Mouse (Mus musculus) MEL (cell line): ENCODE results near the gene Chrnb4. TPM values are rescaled to one million over a fixed set of nuclear protein-coding genes. Genes with fewer than 3 reads are reported as not detected.

ENCODE experiments used
- DNase-seq: peaks from one replicate; pipeline ENCODE4 v3.0.0; 2011; ENCODE audit warnings: low read depth, low spot score
- H3K27ac ChIP-seq: 2 replicates; pipeline ENCODE4 v1.5.1; 2012; ENCODE audit warnings: low read depth, mild to moderate bottlenecking, control low read depth, low read length, moderate library complexity; ENCODE audit not compliant: control insufficient read depth
- H3K27me3 ChIP-seq, 2 experiments: fragments of 150-350 bp in 1 of 2; sonication (generic) in 1 of 2; 2 replicates each; pipeline ENCODE4 v1.6.1; 2012; ENCODE audit warnings: low read length in 2 of 2, mild to moderate bottlenecking in 2 of 2, improper control_type of control experiment in 1 of 2, moderate library complexity in 1 of 2; ENCODE audit not compliant: insufficient read depth in 2 of 2, control insufficient read depth in 1 of 2
- H3K36me3 ChIP-seq, 2 experiments: 2 replicates each; pipeline ENCODE4 v1.6.1; 2012 to 2014; ENCODE audit warnings: low read length in 2 of 2, improper control_type of control experiment in 1 of 2, inconsistent platforms in 1 of 2, mild to moderate bottlenecking in 1 of 2; ENCODE audit not compliant: insufficient read depth in 2 of 2, control insufficient read depth in 1 of 2
- H3K4me1 ChIP-seq, 2 experiments: fragments of 150-350 bp in 1 of 2; sonication (generic) in 1 of 2; 2 replicates each; pipeline ENCODE4 v1.6.1; 2012; ENCODE audit warnings: low read length in 2 of 2, improper control_type of control experiment in 1 of 2, mild to moderate bottlenecking in 1 of 2; ENCODE audit not compliant: insufficient read depth in 2 of 2, control insufficient read depth in 1 of 2
- H3K4me3 ChIP-seq, 2 experiments: fragments of 150-350 bp in 1 of 2; sonication (generic) in 1 of 2; 2 replicates each; pipeline ENCODE4 v1.5.1; 2012; ENCODE audit warnings: low read depth in 2 of 2, low read length in 2 of 2, mild to moderate bottlenecking in 2 of 2, moderate library complexity in 2 of 2, control low read depth in 1 of 2, improper control_type of control experiment in 1 of 2; ENCODE audit not compliant: control insufficient read depth in 1 of 2, insufficient read depth in 1 of 2
- H3K79me2 ChIP-seq: 2 replicates; pipeline ENCODE4 v1.6.1; 2012; ENCODE audit warnings: mild to moderate bottlenecking, low read length, moderate library complexity; ENCODE audit not compliant: control insufficient read depth, poor library complexity, insufficient read depth
- H3K9ac ChIP-seq: 2 replicates; pipeline ENCODE4 v1.6.1; 2012; ENCODE audit warnings: low read depth, mild to moderate bottlenecking, control low read depth, low read length, moderate library complexity; ENCODE audit not compliant: control insufficient read depth, poor library complexity, severe bottlenecking
- H3K9me3 ChIP-seq: fragments of 150-350 bp; sonication (generic); replicated peaks from 2 replicates; pipeline ENCODE4 v1.6.1; 2012; ENCODE audit warnings: mild to moderate bottlenecking, low read length, improper control_type of control experiment, moderate library complexity; ENCODE audit not compliant: insufficient read depth
- CHD2 ChIP-seq: IDR thresholded peaks from 2 replicates; pipeline ENCODE4 v1.6.1; 2011; ENCODE audit warnings: low read length, improper control_type of control experiment
- E2F4 ChIP-seq: IDR thresholded peaks from 2 replicates; pipeline ENCODE4 v1.6.1; 2011; ENCODE audit warnings: low read depth, low read length, improper control_type of control experiment, borderline replicate concordance
- ELF1 ChIP-seq: IDR thresholded peaks from 2 replicates; pipeline ENCODE4 v1.6.1; 2014; ENCODE audit warnings: low read depth, mild to moderate bottlenecking, inconsistent platforms, low read length, improper control_type of control experiment, moderate library complexity
- ETS1 ChIP-seq: IDR thresholded peaks from 2 replicates; pipeline ENCODE4 v1.6.1; 2012; ENCODE audit warnings: low read depth, mild to moderate bottlenecking, inconsistent platforms, low read length, improper control_type of control experiment, moderate library complexity
- GABPA ChIP-seq: IDR thresholded peaks from 2 replicates; pipeline ENCODE4 v1.6.1; 2012; ENCODE audit warnings: low read depth, mild to moderate bottlenecking, inconsistent platforms, low read length, improper control_type of control experiment, moderate library complexity
- GATA1 ChIP-seq: IDR thresholded peaks from 2 replicates; pipeline ENCODE4 v1.6.1; 2011; ENCODE audit warnings: low read depth, low read length, improper control_type of control experiment
- HCFC1 ChIP-seq: IDR thresholded peaks from 2 replicates; pipeline ENCODE4 v1.6.1; 2012; ENCODE audit warnings: low read depth, mild to moderate bottlenecking, inconsistent platforms, low read length, improper control_type of control experiment, moderate library complexity
- JUND ChIP-seq: IDR thresholded peaks from 2 replicates; pipeline ENCODE4 v1.6.1; 2011; ENCODE audit warnings: low read depth, mild to moderate bottlenecking, improper control_type of control experiment, low read length
- MAFK ChIP-seq: IDR thresholded peaks from 2 replicates; pipeline ENCODE4 v1.6.1; 2011; ENCODE audit warnings: low read depth, mild to moderate bottlenecking, low read length, improper control_type of control experiment, borderline replicate concordance
- MAZ ChIP-seq: IDR thresholded peaks from 2 replicates; pipeline ENCODE4 v1.6.1; 2012; ENCODE audit warnings: low read depth, mild to moderate bottlenecking, inconsistent platforms, low read length, improper control_type of control experiment
- MEF2A ChIP-seq: IDR thresholded peaks from 2 replicates; pipeline ENCODE4 v1.6.1; 2014; ENCODE audit warnings: low read depth, mild to moderate bottlenecking, inconsistent platforms, low read length, improper control_type of control experiment; ENCODE audit not compliant: poor library complexity, insufficient replicate concordance, severe bottlenecking; ENCODE audit errors: extremely low read depth
- MXI1 ChIP-seq: IDR thresholded peaks from 2 replicates; pipeline ENCODE4 v1.6.1; 2011; ENCODE audit warnings: mild to moderate bottlenecking, low read depth, low read length, improper control_type of control experiment
- MYB ChIP-seq: IDR thresholded peaks from 2 replicates; pipeline ENCODE4 v1.6.1; 2011; ENCODE audit warnings: mild to moderate bottlenecking, low read depth, low read length, improper control_type of control experiment
- MYC ChIP-seq: IDR thresholded peaks from 2 replicates; pipeline ENCODE4 v1.6.1; 2011; ENCODE audit warnings: low read depth, mild to moderate bottlenecking, low read length, improper control_type of control experiment, moderate library complexity
- POLR2AphosphoS2 ChIP-seq: IDR thresholded peaks from 2 replicates; pipeline ENCODE4 v1.6.1; 2011; ENCODE audit warnings: low read length, improper control_type of control experiment
- POLR2AphosphoS5 ChIP-seq: IDR thresholded peaks from 2 replicates; pipeline ENCODE4 v1.6.1; 2012; ENCODE audit warnings: low read depth, borderline replicate concordance, mild to moderate bottlenecking, inconsistent platforms, low read length, moderate library complexity, mixed read lengths
- RCOR1 ChIP-seq: IDR thresholded peaks from 2 replicates; pipeline ENCODE4 v1.6.1; 2012; ENCODE audit warnings: low read depth, mild to moderate bottlenecking, inconsistent platforms, low read length, improper control_type of control experiment
- SIN3A ChIP-seq: IDR thresholded peaks from 2 replicates; pipeline ENCODE4 v1.6.1; 2012; ENCODE audit warnings: low read length, improper control_type of control experiment, inconsistent platforms
- SMC3 ChIP-seq: IDR thresholded peaks from 2 replicates; pipeline ENCODE4 v1.6.1; 2011; ENCODE audit warnings: low read depth, low read length, improper control_type of control experiment
- TAL1 ChIP-seq: IDR thresholded peaks from 2 replicates; pipeline ENCODE4 v1.6.1; 2012; ENCODE audit warnings: mild to moderate bottlenecking, inconsistent platforms, low read length, moderate library complexity, mixed read lengths
- TBP ChIP-seq: IDR thresholded peaks from 2 replicates; pipeline ENCODE4 v1.8.0; 2011; ENCODE audit warnings: low read depth, low read length, improper control_type of control experiment
- UBTF ChIP-seq: IDR thresholded peaks from 2 replicates; pipeline ENCODE4 v1.6.1; 2012; ENCODE audit warnings: low read depth, mild to moderate bottlenecking, inconsistent platforms, low read length, improper control_type of control experiment, moderate library complexity, borderline replicate concordance; ENCODE audit not compliant: insufficient read depth
- USF1 ChIP-seq: IDR thresholded peaks from 2 replicates; pipeline ENCODE4 v1.6.1; 2014; ENCODE audit warnings: low read depth, mild to moderate bottlenecking, inconsistent platforms, low read length, improper control_type of control experiment, moderate library complexity
- USF2 ChIP-seq, 2 experiments: IDR thresholded peaks; 2 replicates each; pipeline ENCODE4 v1.6.1; 2011 to 2012; ENCODE audit warnings: improper control_type of control experiment in 2 of 2, low read length in 2 of 2, borderline replicate concordance in 1 of 2, inconsistent platforms in 1 of 2, low read depth in 1 of 2, mild to moderate bottlenecking in 1 of 2; ENCODE audit not compliant: insufficient read depth in 1 of 2
- ZMIZ1 ChIP-seq: IDR thresholded peaks from 2 replicates; pipeline ENCODE4 v1.6.1; 2012; ENCODE audit warnings: low read depth, mild to moderate bottlenecking, inconsistent platforms, low read length, improper control_type of control experiment, moderate library complexity
- polyA plus RNA-seq, 2 experiments: library from polyadenylated mRNA; stranded (reverse) in 1 of 2; unstranded in 1 of 2; fragments of >175 nt in 1 of 2; fragments of >200 nt in 1 of 2; gene quantifications; 2 replicates each; pipeline versions ENCODE4 v1.2.1 to v1.2.4; 2012; ENCODE audit warnings: low replicate concordance in 2 of 2, low read depth in 1 of 2; ENCODE audit not compliant: insufficient read length in 2 of 2, insufficient read depth in 1 of 2, missing spikeins in 1 of 2
- total RNA-seq: library from RNA; depleted of rRNA; stranded (reverse); fragments of 300-350 nt; gene quantifications from 2 replicates; pipeline ENCODE4 v1.2.3, GENCODE M21; 2012

The Chrnb4 gene
- total and polyA plus RNA-seq, 3 experiments = 0.01 TPM; not detected in 2

GRCm38 (mm10) chr9:55010588-55011350 is 37.8 kb downstream of the Chrnb4 start:
- Histone ChIP-seq H3K36me3 (no peaks in the 10 kb centered on the region), H3K9ac (no peak overlapping the region), H3K4me3 (no peak overlapping the region), H3K4me1 (no peaks in the 10 kb centered on the region), H3K9me3 (no peaks in the 10 kb centered on the region), H3K27me3 (peaks cover 8 to 16% of the 10 kb centered on the region in 2 experiments), H3K79me2 (no peaks in the 10 kb centered on the region), H3K27ac (no peak overlapping the region)
- peak; percentile 7 for DNase-seq
- TF ChIP-seq GABPA (no peak), RCOR1 (no peak), POLR2AphosphoS2 (no peak), SIN3A (no peak), TAL1 (no peak), MEF2A (no peak), POLR2AphosphoS5 (no peak), TBP (no peak), CHD2 (no peak), ETS1 (no peak), JUND (no peak), USF1 (no peak), SMC3 (no peak), ELF1 (no peak), UBTF (no peak), MYB (no peak), USF2 (IDR thresholded peaks at IDR 0.05; ENCODE audit: borderline replicate concordance in 1 of 2, insufficient read depth in 1 of 2, low read depth in 1 of 2, low read length in 2 of 2) (no peak)

GRCm38 (mm10) chr9:55009692-55010091 is 38.9 kb downstream of the Chrnb4 start:
- TF ChIP-seq POLR2AphosphoS5 (no peak), ZMIZ1 (no peak), MXI1 (no peak), MEF2A (no peak), POLR2AphosphoS2 (no peak), HCFC1 (no peak), USF2 (IDR thresholded peaks at IDR 0.05; ENCODE audit: borderline replicate concordance in 1 of 2, insufficient read depth in 1 of 2, low read depth in 1 of 2, low read length in 2 of 2) (no peak), MAFK (no peak), UBTF (no peak), CHD2 (no peak), MYC (no peak), MAZ (no peak), E2F4 (no peak), MYB (no peak), GATA1 (no peak)
- DNase-seq = no peak
- H3K36me3 ChIP-seq = no peaks in the 10 kb centered on the region
- H3K9ac ChIP-seq = no peak overlapping the region
- no peak overlapping the region for H3K27ac ChIP-seq
- peaks cover 8 to 16% of the 10 kb centered on the region in 2 experiments for H3K27me3 ChIP-seq
- H3K79me2 ChIP-seq = no peaks in the 10 kb centered on the region
- no peak overlapping the region for H3K4me3 ChIP-seq
- H3K9me3 ChIP-seq = no peaks in the 10 kb centered on the region
- no peaks in the 10 kb centered on the region for H3K4me1 ChIP-seq
